Mouse (Mus musculus): ENCODE data around the gene Foxp2. TPM values are rescaled to one million over a fixed set of nuclear protein-coding genes. Genes with fewer than 3 reads are reported as not detected.
A peak's percentile ranks its signal among the peaks of the same experiment; 100 is the strongest.

The Foxp2 gene
- total and polyA plus RNA-seq, 2 experiments from 2014 or later, result 2.5 to 7.6 TPM

DNA sequence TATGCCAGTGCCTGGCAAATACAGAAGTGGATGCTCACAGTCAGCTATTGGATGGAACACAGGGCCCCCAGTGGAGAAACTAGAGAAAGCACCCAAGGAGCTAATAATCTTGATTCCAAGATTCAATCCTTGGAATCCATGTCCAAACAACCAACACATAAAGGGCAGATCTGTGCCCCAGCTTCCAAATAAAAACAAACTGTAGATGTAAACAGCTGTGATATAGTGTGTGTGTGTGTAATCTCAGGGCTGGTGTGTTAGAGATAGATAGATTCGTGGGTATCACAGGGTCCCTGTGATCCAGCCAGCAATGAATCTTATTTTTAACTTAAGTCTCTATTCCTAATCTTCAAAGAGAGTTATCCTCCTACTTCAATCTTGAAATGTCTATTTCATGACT, 107.0 kb downstream of the Foxp2 start:
- no peak overlapping the region for H3K4me2 ChIP-seq (ENCODE audit: low read depth, low read length)
- ATAC-seq (ENCODE audit: insufficient read depth, low read depth) (no peak), DNase-seq (ENCODE audit: low spot score) (no peak)
- H3K27me3 ChIP-seq (ENCODE audit: control insufficient read depth, insufficient read depth, low read length), result no peaks in the 10 kb centered on the region
- no peaks in the 10 kb centered on the region for H3K9me3 ChIP-seq (replicated peaks; ENCODE audit: control insufficient read depth, low read length)
- WGBS, result 69% methylated on average over 1 of the region's 1 CpGs
- no peaks in the 10 kb centered on the region for H3K4me1 ChIP-seq (ENCODE audit: control insufficient read depth, insufficient read depth)
- no peaks in the 10 kb centered on the region for H3K36me3 ChIP-seq (replicated peaks; ENCODE audit: control insufficient read depth, insufficient read depth, low read length)
- H3K4me3 ChIP-seq (ENCODE audit: low read depth, low read length), result no peak overlapping the region
- no peak overlapping the region for H3K27ac ChIP-seq (ENCODE audit: low read depth)
- TF ChIP-seq EP300 (IDR thresholded peaks at IDR 0.05; ENCODE audit: low read depth) (no peak), CTCF (IDR thresholded peaks at IDR 0.05; ENCODE audit: low read depth) (no peak)
- H3K9ac ChIP-seq (replicated peaks; ENCODE audit: low read depth, low read length), result no peak overlapping the region

DNA sequence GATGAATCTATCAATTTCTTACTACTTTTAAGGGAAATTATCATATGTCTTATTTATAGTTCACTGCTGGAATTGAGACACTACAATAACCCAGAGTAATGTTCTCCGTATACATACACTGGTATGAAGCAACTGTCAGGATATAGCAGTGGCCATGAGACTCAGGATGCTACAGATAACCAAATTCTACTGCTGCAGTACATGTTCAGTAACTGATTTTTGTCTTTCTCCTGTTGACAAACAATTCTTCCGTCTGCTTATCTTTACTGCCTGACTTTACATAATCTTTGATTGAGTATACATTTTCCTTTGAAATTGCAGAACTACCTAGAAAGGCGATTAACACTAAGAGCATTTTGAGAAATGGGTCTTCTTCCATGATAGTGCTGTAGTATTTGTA, 127.3 kb downstream of the Foxp2 start:
- H3K27me3 ChIP-seq (ENCODE audit: control insufficient read depth, insufficient read depth, low read length), result no peaks in the 10 kb centered on the region
- WGBS, result 77% methylated on average over 3 of the region's 3 CpGs
- no peak overlapping the region for H3K4me2 ChIP-seq (ENCODE audit: low read depth, low read length)
- no peaks in the 10 kb centered on the region for H3K4me1 ChIP-seq (ENCODE audit: control insufficient read depth, insufficient read depth)
- ATAC-seq (ENCODE audit: insufficient read depth, low read depth) (no peak), DNase-seq (ENCODE audit: low spot score) (no peak)
- no peak overlapping the region for H3K4me3 ChIP-seq (ENCODE audit: low read depth, low read length)
- H3K9ac ChIP-seq (replicated peaks; ENCODE audit: low read depth, low read length), result no peak overlapping the region
- TF ChIP-seq CTCF (IDR thresholded peaks at IDR 0.05; ENCODE audit: low read depth), result no peak
- TF ChIP-seq EP300 (IDR thresholded peaks at IDR 0.05; ENCODE audit: low read depth), result no peak
- H3K9me3 ChIP-seq (replicated peaks; ENCODE audit: control insufficient read depth, low read length), result no peaks in the 10 kb centered on the region
- H3K36me3 ChIP-seq (replicated peaks; ENCODE audit: control insufficient read depth, insufficient read depth, low read length), result no peaks in the 10 kb centered on the region
- H3K27ac ChIP-seq (ENCODE audit: low read depth), result no peak overlapping the region

DNA sequence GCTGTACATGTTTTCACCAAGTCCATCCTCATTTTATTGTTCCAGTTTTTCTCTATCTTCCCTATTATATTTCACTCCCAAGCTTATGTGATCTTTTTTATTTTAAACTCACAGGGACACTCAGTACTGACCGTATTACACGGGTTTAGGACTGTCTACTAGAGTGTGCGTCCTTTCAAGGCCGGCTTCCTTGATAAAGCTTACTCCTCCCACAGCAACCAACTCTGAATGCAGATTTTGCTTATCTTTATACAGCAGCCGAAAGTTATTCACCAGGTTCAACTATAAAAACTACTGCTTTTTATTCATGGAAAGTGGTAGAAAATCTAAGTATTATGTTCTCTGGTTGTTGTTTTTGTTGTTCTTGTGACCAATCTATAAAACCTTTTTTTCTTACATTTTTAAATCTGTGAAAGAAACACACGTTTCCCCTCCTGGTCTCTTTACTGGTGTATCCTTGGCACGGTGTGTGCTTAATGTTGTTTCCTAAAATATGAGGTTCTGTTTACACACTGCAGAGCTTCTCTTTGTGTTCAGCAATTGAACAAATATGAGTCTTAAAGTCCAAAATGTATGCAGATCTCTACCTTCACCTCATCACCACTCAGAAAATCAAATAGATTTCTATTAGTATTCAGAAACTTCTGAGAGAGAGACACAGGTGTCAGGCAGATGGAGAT, 128.4 kb downstream of the Foxp2 start:
- DNase-seq (ENCODE audit: low spot score) (no peak), ATAC-seq (ENCODE audit: insufficient read depth, low read depth) (no peak)
- no peak for TF ChIP-seq EP300 (IDR thresholded peaks at IDR 0.05; ENCODE audit: low read depth)
- no peak for TF ChIP-seq CTCF (IDR thresholded peaks at IDR 0.05; ENCODE audit: low read depth)
- H3K9ac ChIP-seq (replicated peaks; ENCODE audit: low read depth, low read length), result no peak overlapping the region
- no peak overlapping the region for H3K4me2 ChIP-seq (ENCODE audit: low read depth, low read length)
- H3K4me3 ChIP-seq (ENCODE audit: low read depth, low read length), result no peak overlapping the region
- H3K27ac ChIP-seq (ENCODE audit: low read depth), result no peak overlapping the region
- H3K27me3 ChIP-seq (ENCODE audit: control insufficient read depth, insufficient read depth, low read length), result no peaks in the 10 kb centered on the region
- H3K9me3 ChIP-seq (replicated peaks; ENCODE audit: control insufficient read depth, low read length), result no peaks in the 10 kb centered on the region
- 33% methylated on average over 7 of the region's 7 CpGs for WGBS
- no peaks in the 10 kb centered on the region for H3K36me3 ChIP-seq (replicated peaks; ENCODE audit: control insufficient read depth, insufficient read depth, low read length)
- H3K4me1 ChIP-seq (ENCODE audit: control insufficient read depth, insufficient read depth), result no peaks in the 10 kb centered on the region

DNA sequence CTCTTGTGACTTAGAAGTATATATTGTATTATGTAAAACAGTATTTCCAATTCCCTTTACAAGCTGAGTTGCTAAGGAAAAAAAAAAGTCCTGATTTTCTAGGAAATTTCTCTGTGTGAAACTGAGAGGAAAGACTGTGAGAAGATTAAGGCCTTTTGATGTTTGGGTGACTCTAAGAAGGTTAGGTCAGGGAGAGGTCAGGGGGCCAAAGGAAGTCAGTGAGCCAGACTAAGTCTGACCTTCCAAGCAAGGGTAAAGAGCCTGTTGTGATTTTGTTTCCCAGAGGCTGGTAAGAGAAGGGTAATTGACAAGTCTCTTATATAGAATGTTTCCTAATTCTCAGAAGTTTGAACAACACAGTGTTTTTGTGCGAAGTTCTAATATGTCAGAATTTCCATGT, 162.1 kb downstream of the Foxp2 start:
- no peak for TF ChIP-seq EP300 (IDR thresholded peaks at IDR 0.05; ENCODE audit: low read depth)
- Histone ChIP-seq H3K4me1 (ENCODE audit: control insufficient read depth, insufficient read depth) (no peaks in the 10 kb centered on the region), H3K4me3 (ENCODE audit: low read depth, low read length) (no peak overlapping the region), H3K4me2 (ENCODE audit: low read depth, low read length) (no peak overlapping the region), H3K27me3 (ENCODE audit: control insufficient read depth, insufficient read depth, low read length) (no peaks in the 10 kb centered on the region), H3K9me3 (replicated peaks; ENCODE audit: control insufficient read depth, low read length) (no peaks in the 10 kb centered on the region), H3K27ac (ENCODE audit: low read depth) (no peak overlapping the region), H3K36me3 (replicated peaks; ENCODE audit: control insufficient read depth, insufficient read depth, low read length) (no peaks in the 10 kb centered on the region), H3K9ac (replicated peaks; ENCODE audit: low read depth, low read length) (no peak overlapping the region)
- no peak for DNase-seq (ENCODE audit: low spot score)
- ATAC-seq (ENCODE audit: insufficient read depth, low read depth), result no peak
- WGBS, result 77% methylated on average over 1 of the region's 1 CpGs

DNA sequence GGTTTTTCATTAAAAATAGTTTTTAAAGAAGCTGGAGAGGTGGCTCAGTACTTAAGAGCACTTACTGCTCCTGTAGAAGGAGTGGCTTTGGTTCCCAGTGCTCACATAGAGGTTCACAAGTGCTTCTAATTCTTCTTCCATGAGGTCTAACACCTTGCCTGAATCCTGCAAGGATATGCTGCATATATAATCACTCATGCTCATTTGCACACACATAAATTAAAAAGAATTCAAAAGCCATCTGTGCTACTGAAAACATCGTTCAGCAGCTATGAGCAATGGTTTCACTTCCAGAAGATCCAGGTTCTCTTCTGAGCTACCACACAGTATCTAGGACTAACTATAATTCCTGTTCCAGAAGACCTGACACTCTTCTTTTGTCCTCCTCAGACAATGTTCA, 200.4 kb downstream of the Foxp2 start:
- no peak overlapping the region for H3K9ac ChIP-seq (replicated peaks; ENCODE audit: low read depth, low read length)
- no peaks in the 10 kb centered on the region for H3K4me1 ChIP-seq (ENCODE audit: control insufficient read depth, insufficient read depth)
- DNase-seq (ENCODE audit: low spot score), result no peak
- H3K27me3 ChIP-seq (ENCODE audit: control insufficient read depth, insufficient read depth, low read length), result no peaks in the 10 kb centered on the region
- no peak overlapping the region for H3K27ac ChIP-seq (ENCODE audit: low read depth)
- TF ChIP-seq EP300 (IDR thresholded peaks at IDR 0.05; ENCODE audit: low read depth) (no peak), CTCF (IDR thresholded peaks at IDR 0.05; ENCODE audit: low read depth) (no peak)
- no peaks in the 10 kb centered on the region for H3K36me3 ChIP-seq (replicated peaks; ENCODE audit: control insufficient read depth, insufficient read depth, low read length)
- H3K4me2 ChIP-seq (ENCODE audit: low read depth, low read length), result no peak overlapping the region
- no peak overlapping the region for H3K4me3 ChIP-seq (ENCODE audit: low read depth, low read length)
- H3K9me3 ChIP-seq (replicated peaks; ENCODE audit: control insufficient read depth, low read length), result no peaks in the 10 kb centered on the region
- ATAC-seq (ENCODE audit: insufficient read depth, low read depth), result no peak
- 79% methylated on average over 1 of the region's 1 CpGs for WGBS

DNA sequence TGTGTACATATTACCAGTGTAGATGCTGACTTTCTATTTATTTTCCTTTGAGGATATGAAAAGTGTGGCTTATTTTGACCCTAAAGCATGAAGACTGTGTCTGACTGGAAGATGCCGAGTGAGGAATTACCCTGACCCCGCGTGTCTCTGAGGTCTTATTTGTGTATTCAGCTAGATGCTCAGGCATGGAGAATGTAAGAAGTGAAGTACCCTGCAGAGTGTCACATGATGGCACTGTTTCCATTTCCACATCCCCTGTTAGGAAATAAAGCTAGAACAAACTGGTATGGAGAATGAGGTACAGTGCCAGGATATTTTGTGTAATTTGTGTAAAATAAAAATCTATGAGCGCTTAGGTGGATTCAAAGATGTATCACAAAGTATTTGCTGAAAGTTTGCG, 219.8 kb downstream of the Foxp2 start:
- ATAC-seq (ENCODE audit: insufficient read depth, low read depth) (no peak), DNase-seq (ENCODE audit: low spot score) (no peak)
- H3K9me3 ChIP-seq (replicated peaks; ENCODE audit: control insufficient read depth, low read length), result no peaks in the 10 kb centered on the region
- H3K27me3 ChIP-seq (ENCODE audit: control insufficient read depth, insufficient read depth, low read length), result no peaks in the 10 kb centered on the region
- no peak overlapping the region for H3K4me3 ChIP-seq (ENCODE audit: low read depth, low read length)
- H3K36me3 ChIP-seq (replicated peaks; ENCODE audit: control insufficient read depth, insufficient read depth, low read length), result no peaks in the 10 kb centered on the region
- TF ChIP-seq EP300 (IDR thresholded peaks at IDR 0.05; ENCODE audit: low read depth) (no peak), CTCF (IDR thresholded peaks at IDR 0.05; ENCODE audit: low read depth) (peak; percentile 23)
- WGBS, result 67% methylated on average over 5 of the region's 5 CpGs
- no peaks in the 10 kb centered on the region for H3K4me1 ChIP-seq (ENCODE audit: control insufficient read depth, insufficient read depth)
- H3K9ac ChIP-seq (replicated peaks; ENCODE audit: low read depth, low read length), result no peak overlapping the region
- no peak overlapping the region for H3K4me2 ChIP-seq (ENCODE audit: low read depth, low read length)
- H3K27ac ChIP-seq (ENCODE audit: low read depth), result no peak overlapping the region

All from heart, postnatal 0 days (tissue).